Mouse (Mus musculus) gastrocnemius, adult 2 months (tissue): ENCODE measurements around the gene St3gal6. TPM values are rescaled to one million over a fixed set of nuclear protein-coding genes. Genes with fewer than 3 reads are reported as not detected.

ENCODE experiments used
- DNase-seq: peaks from one replicate; pipeline ENCODE4 v3.0.0; 2022
- H3K27ac ChIP-seq: fragments of 200-600 bp; 2 replicates; pipeline ENCODE4 v1.8.1; 2022; ENCODE audit warnings: mild to moderate bottlenecking
- H3K4me3 ChIP-seq: fragments of 200-600 bp; 2 replicates; pipeline ENCODE4 v1.8.1; 2022; ENCODE audit warnings: mild to moderate bottlenecking, moderate library complexity
- CTCF ChIP-seq: fragments of 200-600 bp; IDR thresholded peaks from 2 replicates; pipeline ENCODE4 v1.8.1; 2022; ENCODE audit warnings: antibody characterized with exemption, mild to moderate bottlenecking, moderate library complexity
- intact Hi-C: fragments of 180-260 bp; cut with DNase I; formaldehyde crosslinking; loops from one replicate; pipeline ENCODE4 v1.15.1; 2025
- total RNA-seq, 2 experiments: library from RNA; stranded (reverse); gene quantifications; 2 replicates each; pipeline ENCODE4 v1.2.3; 2021

The St3gal6 gene
- total RNA-seq, 2 experiments from 2014 or later = 140 to 170 TPM

DNA sequence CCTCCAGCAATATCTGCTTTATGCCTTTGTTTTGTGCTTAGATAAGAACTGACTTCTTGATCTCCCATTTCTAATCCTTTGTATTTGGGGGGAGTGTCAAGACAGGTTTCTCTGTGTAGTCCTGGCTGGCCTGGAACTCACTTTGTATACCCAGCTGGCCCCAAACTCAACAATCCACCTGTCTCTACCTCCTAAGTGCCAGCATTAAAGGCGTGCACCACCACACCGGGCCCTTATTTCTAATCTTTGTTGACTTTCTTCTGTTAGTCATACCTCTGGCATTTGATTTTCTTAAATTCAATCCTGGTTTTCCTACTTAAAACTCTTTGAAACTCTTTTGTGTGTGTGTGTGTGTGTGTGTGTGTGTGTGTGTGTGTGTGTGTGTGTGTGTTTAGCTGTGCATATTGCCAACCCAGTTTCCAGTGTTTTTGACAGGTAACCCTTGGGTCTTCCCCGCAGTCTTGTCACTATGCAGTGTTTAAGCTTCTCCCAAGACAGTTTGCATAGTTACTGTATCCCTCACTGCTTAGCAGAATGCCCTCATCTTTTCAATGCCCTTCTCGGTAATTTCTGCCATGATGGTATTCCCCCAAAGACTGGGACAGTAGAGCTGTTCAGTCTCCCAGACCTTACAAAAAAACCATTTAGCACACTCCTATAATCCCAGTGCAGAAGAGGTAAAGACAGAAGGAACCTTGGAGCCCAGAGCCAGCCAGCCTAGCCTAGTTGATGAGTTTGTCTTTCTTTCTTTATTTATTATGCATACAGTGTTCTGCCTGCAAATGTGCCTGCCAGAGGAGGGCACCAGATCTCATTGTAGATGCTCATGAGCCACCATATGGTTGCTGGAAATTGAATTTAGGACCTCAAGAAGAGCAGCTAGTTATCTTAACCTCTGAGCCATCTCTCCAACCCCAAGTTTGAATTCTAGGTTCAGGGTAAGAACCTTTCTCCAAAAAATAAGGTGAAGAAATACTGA, 77.5 kb downstream of the St3gal6 start:
- Histone ChIP-seq H3K4me3 (no peak overlapping the region), H3K27ac (no peak overlapping the region)
- intact Hi-C loops = no loop called here
- DNase-seq = no peak
- no peak for TF ChIP-seq CTCF

- intact Hi-C loops = no loop called here
- Histone ChIP-seq H3K27ac (no peak overlapping the region), H3K4me3 (no peak overlapping the region)
- peak; percentile 31; the same call in 1 of the 2 replicates for TF ChIP-seq CTCF
- no peak for DNase-seq
These were observed 79.3 kb downstream of the St3gal6 start for GRCm38 (mm10) chr16:58444735-58445134.

DNA sequence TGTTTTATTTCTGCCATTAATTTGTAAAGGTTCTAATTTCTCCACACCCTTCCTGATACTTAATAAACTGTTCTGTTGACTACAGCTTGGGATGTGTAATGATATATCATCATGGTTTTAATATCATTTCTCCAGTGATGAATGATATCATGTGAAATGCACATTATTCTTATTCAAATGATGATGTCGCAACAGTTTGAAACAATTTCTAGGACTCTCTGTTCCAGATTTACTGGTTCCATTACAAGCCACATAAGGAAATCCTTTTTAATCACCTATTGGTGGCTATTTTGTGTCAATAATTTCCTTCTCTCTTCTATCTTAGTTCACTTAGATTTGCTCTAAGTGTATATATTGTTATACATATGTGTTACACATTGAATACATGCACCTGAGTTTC, 91.7 kb downstream of the St3gal6 start:
- H3K27ac ChIP-seq = no peak overlapping the region
- intact Hi-C loops = no loop called here
- DNase-seq = no peak
- H3K4me3 ChIP-seq = no peak overlapping the region
- TF ChIP-seq CTCF = no peak

- H3K4me3 ChIP-seq = no peak overlapping the region
These were observed 93.8 kb downstream of the St3gal6 start for GRCm38 (mm10) chr16:58430246-58430645.

GRCm38 (mm10) chr16:58421696-58422354, 102.2 kb downstream of the St3gal6 start:
- H3K27ac ChIP-seq = 0 out of 2 replicates have a peak overlapping the region, but pooled peaks have one; percentile 24
- H3K4me3 ChIP-seq = no peak overlapping the region
- intact Hi-C loops = no loop called here
- DNase-seq = no peak
- no peak for TF ChIP-seq CTCF

More at GRCm38 (mm10) chr16:58430246-58430645, 93.8 kb downstream of the St3gal6 start:
- TF ChIP-seq CTCF = no peak
- intact Hi-C loops = no loop called here
- H3K27ac ChIP-seq = no peak overlapping the region
- no peak for DNase-seq

Other genes with a start within 250 kb of the St3gal6 start
- 1 to 10 TPM; 4.0 to 6.3 TPM for gene Dcbld2, start 115.8 kb downstream of the St3gal6 start, total RNA-seq
- gene Gm813, start 92.7 kb upstream of the St3gal6 start, total RNA-seq = not detected
- not detected for gene E330017A01Rik, start 114.5 kb upstream of the St3gal6 start, total RNA-seq
- gene Cpox, start 146.0 kb upstream of the St3gal6 start, total RNA-seq = 10 to 100 TPM; 20.2 to 25.4 TPM
- not detected for gene Gpr15, start 194.8 kb upstream of the St3gal6 start, total RNA-seq
- 10 to 100 TPM; 64.8 to 82.8 TPM for gene Cldnd1, start 203.7 kb upstream of the St3gal6 start, total RNA-seq
- gene Olfr172, start 238.9 kb upstream of the St3gal6 start, total RNA-seq = not detected